Mouse (Mus musculus) testis, adult 2 months (tissue): ENCODE data around the gene Ift43.

Experiments used
- CTCF ChIP-seq: fragments of 200-500 bp; IDR thresholded peaks from 2 replicates; pipeline ENCODE4 v1.5.1; 2012; ENCODE audit warnings: low read depth, mild to moderate bottlenecking, inconsistent platforms, low read length, moderate library complexity; ENCODE audit not compliant: control insufficient read depth, insufficient read depth, insufficient replicate concordance
- POLR2A ChIP-seq: fragments of 200-500 bp; IDR thresholded peaks from 2 replicates; pipeline ENCODE4 v1.6.1; 2012; ENCODE audit warnings: low read depth, mild to moderate bottlenecking, inconsistent platforms, low read length, moderate library complexity; ENCODE audit not compliant: control insufficient read depth

- no peak for TF ChIP-seq POLR2A
- no peak for TF ChIP-seq CTCF
Measured at GRCm38 (mm10) chr12:86169195-86169594, 86.9 kb downstream of the Ift43 start.
